Mouse (Mus musculus) small intestine, adult 2 months (tissue): ENCODE data around the gene Thada.

Experiments
- CTCF ChIP-seq: fragments of 200-500 bp; IDR thresholded peaks from 2 replicates; pipeline ENCODE4 v1.5.1; 2012; ENCODE audit warnings: low read depth, mild to moderate bottlenecking, control low read depth, inconsistent platforms, low read length, moderate library complexity, mixed read lengths; ENCODE audit not compliant: insufficient replicate concordance, insufficient read length; ENCODE audit errors: extremely low read depth
- POLR2A ChIP-seq: fragments of 200-500 bp; IDR thresholded peaks from 2 replicates; pipeline ENCODE4 v1.6.1; 2012; ENCODE audit warnings: low read depth, mild to moderate bottlenecking, control low read depth, inconsistent platforms, low read length, moderate library complexity

DNA sequence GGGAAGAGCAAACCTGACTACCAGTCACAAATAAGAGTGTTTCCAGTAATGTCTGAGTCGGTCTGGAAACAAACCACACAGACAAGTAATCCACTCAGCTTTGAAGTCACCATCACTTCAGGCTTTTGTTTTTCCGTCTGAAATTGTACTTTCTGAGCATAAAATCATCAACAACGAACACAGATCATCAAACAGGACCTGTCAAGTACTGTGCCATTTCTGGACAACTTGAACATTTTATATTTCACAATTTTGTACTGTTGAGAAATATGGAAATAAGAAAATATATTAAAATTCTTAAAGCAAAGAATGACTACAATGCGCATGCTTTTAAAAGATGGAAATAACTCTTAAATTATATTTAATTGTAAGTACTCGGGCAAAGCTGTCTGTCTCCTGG, 161.9 kb downstream of the Thada start:
- no peak for TF ChIP-seq CTCF
- no peak for TF ChIP-seq POLR2A
